Mouse (Mus musculus) forebrain, embryonic 14.5 days (tissue): ENCODE measurements around the gene Lrig3. TPM values are rescaled to one million over a fixed set of nuclear protein-coding genes. Genes with fewer than 3 reads are reported as not detected.

ENCODE experiments used
- ATAC-seq: fragments of 200-750 bp; cut with Nextera tagmentation; 2 replicates; pipeline ENCODE4 v1.8.0; 2017; ENCODE audit warnings: mild to moderate bottlenecking, moderate library complexity
- DNase-seq: peaks from one replicate; pipeline ENCODE4 v3.0.0-alpha.2; 2015; ENCODE audit warnings: low spot score
- H3K27ac ChIP-seq: fragments of 300-500 bp; sonication (generic); 2 replicates; pipeline ENCODE4 v1.5.1; 2014; ENCODE audit warnings: low read depth, mild to moderate bottlenecking, control low read depth, low read length, moderate library complexity
- H3K27me3 ChIP-seq: fragments of 300-500 bp; sonication (generic); replicated peaks from 2 replicates; pipeline ENCODE4 v1.6.1; 2014; ENCODE audit warnings: low read length, control low read depth, mixed read lengths; ENCODE audit not compliant: control insufficient read depth, insufficient read depth
- H3K36me3 ChIP-seq: fragments of 300-500 bp; sonication (generic); 2 replicates; pipeline ENCODE4 v1.6.1; 2014; ENCODE audit warnings: low read length, control low read depth; ENCODE audit not compliant: control insufficient read depth, insufficient read depth
- H3K4me1 ChIP-seq: fragments of 300-500 bp; sonication (generic); 2 replicates; pipeline ENCODE4 v1.6.1; 2014; ENCODE audit warnings: antibody characterized with exemption, low read length, control low read depth; ENCODE audit not compliant: control insufficient read depth, insufficient read depth
- H3K4me2 ChIP-seq: fragments of 300-500 bp; sonication (generic); 2 replicates; pipeline ENCODE4 v1.6.1; 2014; ENCODE audit warnings: mild to moderate bottlenecking, control low read depth, low read length
- H3K4me3 ChIP-seq: fragments of 300-500 bp; sonication (generic); 2 replicates; pipeline ENCODE4 v1.5.1; 2014; ENCODE audit warnings: low read depth, low read length, control low read depth
- H3K9ac ChIP-seq: fragments of 300-500 bp; sonication (generic); 2 replicates; pipeline ENCODE4 v1.6.1; 2014; ENCODE audit warnings: mild to moderate bottlenecking, low read length, control low read depth, moderate library complexity
- H3K9me3 ChIP-seq: fragments of 300-500 bp; sonication (generic); replicated peaks from 2 replicates; pipeline ENCODE4 v1.6.1; 2016; ENCODE audit warnings: low read length, control low read depth, mixed read lengths; ENCODE audit not compliant: control insufficient read depth
- WGBS: fragments of 180-500 bp; shearing (Covaris S2); extraction: QIAGEN DNeasy Blood & Tissue Kit; methylation state at CpG from one replicate; pipeline ENCODE4 v1.1.7; 2014; 5-methylcytosine and 5-hydroxymethylcytosine counted together
- polyA plus RNA-seq: library from polyadenylated mRNA; unstranded; fragments of >200 nt; fragmentation: Nextera tagmentation; extraction: Ambion mirVana; gene quantifications from 2 replicates; pipeline ENCODE4 v1.2.1, GENCODE M21; 2014

The Lrig3 gene
- polyA plus RNA-seq, 1 experiment from 2014 or later: 2.5 TPM

- Histone ChIP-seq H3K9me3 (no peaks in the 10 kb centered on the region), H3K27ac (no peak overlapping the region), H3K4me2 (no peak overlapping the region), H3K27me3 (peaks cover 16% of the 10 kb centered on the region), H3K9ac (no peak overlapping the region), H3K36me3 (no peaks in the 10 kb centered on the region), H3K4me1 (peaks cover 8% of the 10 kb centered on the region), H3K4me3 (no peak overlapping the region)
- ATAC-seq: no peak
- WGBS: 93% methylated on average over 2 of the region's 2 CpGs
- DNase-seq: no peak
Observed at GRCm38 (mm10) chr10:125970031-125970430, 4.1 kb downstream of the Lrig3 start.

- H3K4me1 ChIP-seq: peaks cover 8% of the 10 kb centered on the region
- no peak for DNase-seq
- no peak overlapping the region for H3K9ac ChIP-seq
- no peaks in the 10 kb centered on the region for H3K36me3 ChIP-seq
- H3K4me3 ChIP-seq: no peak overlapping the region
- no peaks in the 10 kb centered on the region for H3K9me3 ChIP-seq
- WGBS: 69% methylated on average over 4 of the region's 4 CpGs
- peaks cover 16% of the 10 kb centered on the region for H3K27me3 ChIP-seq
- H3K27ac ChIP-seq: no peak overlapping the region
- no peak overlapping the region for H3K4me2 ChIP-seq
- ATAC-seq: no peak
Observed at GRCm38 (mm10) chr10:125970500-125970899, 4.5 kb downstream of the Lrig3 start.

GRCm38 (mm10) chr10:125973726-125974125 lies 7.8 kb downstream of the Lrig3 start:
- DNase-seq: no peak
- 87% methylated on average over 6 of the region's 7 CpGs for WGBS
- ATAC-seq: no peak
- no peak overlapping the region for H3K4me3 ChIP-seq
- no peaks in the 10 kb centered on the region for H3K36me3 ChIP-seq
- H3K27ac ChIP-seq: no peak overlapping the region
- H3K9ac ChIP-seq: no peak overlapping the region
- peaks cover 5% of the 10 kb centered on the region for H3K27me3 ChIP-seq
- H3K9me3 ChIP-seq: no peaks in the 10 kb centered on the region
- no peaks in the 10 kb centered on the region; the same call in 1 of the 2 replicates for H3K4me1 ChIP-seq
- H3K4me2 ChIP-seq: no peak overlapping the region

GRCm38 (mm10) chr10:125981938-125982337 lies 16.0 kb downstream of the Lrig3 start:
- DNase-seq (no peak), ATAC-seq (no peak)
- 83% methylated on average over 5 of the region's 5 CpGs for WGBS
- Histone ChIP-seq H3K36me3 (no peaks in the 10 kb centered on the region), H3K4me2 (no peak overlapping the region), H3K4me3 (no peak overlapping the region), H3K9ac (no peak overlapping the region), H3K27me3 (no peaks in the 10 kb centered on the region), H3K27ac (no peak overlapping the region), H3K9me3 (no peaks in the 10 kb centered on the region), H3K4me1 (no peaks in the 10 kb centered on the region)

- no peaks in the 10 kb centered on the region for H3K9me3 ChIP-seq
- 74% methylated on average over 9 of the region's 9 CpGs for WGBS
- ATAC-seq: no peak
Observed at GRCm38 (mm10) chr10:125984473-125985035, 18.6 kb downstream of the Lrig3 start.

GRCm38 (mm10) chr10:125985795-125986194 lies 19.8 kb downstream of the Lrig3 start:
- no peaks in the 10 kb centered on the region for H3K9me3 ChIP-seq
- H3K27me3 ChIP-seq: no peaks in the 10 kb centered on the region
- no peak for DNase-seq
- no peak overlapping the region for H3K4me2 ChIP-seq
- H3K9ac ChIP-seq: no peak overlapping the region
- no peak for ATAC-seq
- no peaks in the 10 kb centered on the region for H3K36me3 ChIP-seq
- no peak overlapping the region for H3K27ac ChIP-seq
- 93% methylated on average over 1 of the region's 1 CpGs for WGBS
- H3K4me3 ChIP-seq: no peak overlapping the region
- H3K4me1 ChIP-seq: peaks cover 9% of the 10 kb centered on the region; the same call in 1 of the 2 replicates

More at GRCm38 (mm10) chr10:125984473-125985035, 18.6 kb downstream of the Lrig3 start:
- Histone ChIP-seq H3K4me2 (no peak overlapping the region), H3K27me3 (no peaks in the 10 kb centered on the region), H3K4me3 (no peak overlapping the region), H3K27ac (no peak overlapping the region), H3K36me3 (no peaks in the 10 kb centered on the region), H3K9ac (no peak overlapping the region), H3K4me1 (no peaks in the 10 kb centered on the region; the same call in 1 of the 2 replicates)
- no peak for DNase-seq

- Histone ChIP-seq H3K9me3 (no peaks in the 10 kb centered on the region), H3K27ac (no peak overlapping the region), H3K4me3 (no peak overlapping the region), H3K9ac (no peak overlapping the region), H3K4me2 (no peak overlapping the region), H3K27me3 (no peaks in the 10 kb centered on the region), H3K4me1 (peaks cover 12% of the 10 kb centered on the region; the same call in 1 of the 2 replicates), H3K36me3 (no peaks in the 10 kb centered on the region)
- ATAC-seq: no peak
- DNase-seq: no peak
- 94% methylated on average over 9 of the region's 9 CpGs for WGBS
Observed at GRCm38 (mm10) chr10:125986443-125986842, 20.5 kb downstream of the Lrig3 start.

GRCm38 (mm10) chr10:125987307-125987706 lies 21.3 kb downstream of the Lrig3 start:
- Histone ChIP-seq H3K4me3 (no peak overlapping the region), H3K9me3 (no peaks in the 10 kb centered on the region), H3K9ac (no peak overlapping the region), H3K4me1 (peaks cover 12% of the 10 kb centered on the region; the same call in 1 of the 2 replicates), H3K36me3 (no peaks in the 10 kb centered on the region), H3K4me2 (no peak overlapping the region), H3K27ac (no peak overlapping the region), H3K27me3 (no peaks in the 10 kb centered on the region)
- ATAC-seq (no peak), DNase-seq (peak; percentile 12)
- WGBS: 58% methylated on average over 6 of the region's 6 CpGs

- Histone ChIP-seq H3K4me1 (peaks cover 12% of the 10 kb centered on the region; the same call in 1 of the 2 replicates), H3K4me3 (no peak overlapping the region), H3K27ac (no peak overlapping the region), H3K27me3 (0 out of 2 replicates have a peak, but pooled peaks cover 3% of the 10 kb centered on the region), H3K36me3 (no peaks in the 10 kb centered on the region), H3K9ac (no peak overlapping the region), H3K4me2 (no peak overlapping the region), H3K9me3 (no peaks in the 10 kb centered on the region)
- no peak for DNase-seq
- no peak for ATAC-seq
- WGBS: 95% methylated on average over 11 of the region's 11 CpGs
Observed at GRCm38 (mm10) chr10:125988037-125988436, 22.1 kb downstream of the Lrig3 start.
